Mouse (Mus musculus): ENCODE data around the gene Gm17334.

DNA sequence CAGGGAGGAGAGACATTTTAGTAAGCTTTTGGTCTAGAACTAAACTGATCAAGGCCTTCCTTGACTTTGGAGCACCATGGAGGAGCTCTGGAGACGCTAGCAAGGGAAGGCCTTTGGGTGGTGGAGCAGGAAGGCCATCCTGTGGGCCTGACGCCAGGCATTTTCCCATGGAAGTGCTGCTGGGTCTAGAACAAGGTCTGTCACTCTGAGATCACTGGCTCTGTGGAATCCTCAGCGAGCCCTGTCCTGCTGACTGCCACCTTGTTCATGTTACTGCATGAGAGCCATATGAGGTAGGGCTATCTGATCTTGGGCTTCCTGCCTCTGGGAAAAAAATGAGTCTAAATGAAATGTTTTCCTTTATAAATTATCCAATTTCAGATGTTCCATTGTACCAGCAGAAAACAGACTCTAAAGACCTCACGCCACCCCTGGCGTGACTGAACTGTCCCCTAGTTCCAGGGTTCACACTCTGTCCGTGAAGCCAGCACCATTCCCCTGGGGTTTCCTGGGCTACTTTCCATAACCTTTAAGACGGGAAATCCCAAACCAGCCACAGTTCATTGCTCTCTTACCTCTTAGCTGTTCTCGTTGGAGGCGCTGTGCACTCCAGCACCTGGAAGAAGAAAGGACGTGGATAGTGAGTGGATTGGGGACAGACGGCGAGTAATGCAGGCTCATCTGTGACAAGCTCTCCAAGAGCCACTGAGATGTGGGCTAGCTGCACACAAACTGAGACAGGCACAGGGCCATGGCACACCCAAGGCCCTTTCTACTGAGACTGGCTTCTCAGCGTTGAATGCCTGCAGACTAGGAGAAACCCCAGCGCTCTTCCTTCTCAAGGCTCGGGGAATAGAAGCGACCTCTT is 40.2 kb upstream of the Gm17334 start:
- peak; percentile 34 for TF ChIP-seq CTCF (IDR thresholded peaks at IDR 0.05)
- peak; percentile 74; the same call in 1 of the 2 replicates for TF ChIP-seq EP300 (IDR thresholded peaks at IDR 0.05; ENCODE audit: insufficient read depth, low read depth, low read length)

Measured in heart, adult 2 months (tissue).